Mouse (Mus musculus): ENCODE data around the gene Ap4b1.

The Ap4b1 gene

GRCm38 (mm10) chr3:103853804-103854203, 44.5 kb downstream of the Ap4b1 start:
- no peak for DNase-seq (ENCODE audit: low spot score in 2 of 2)

- DNase-seq (ENCODE audit: low spot score in 2 of 2) = no peak
Measured at GRCm38 (mm10) chr3:103857036-103857805, 47.9 kb downstream of the Ap4b1 start.

GRCm38 (mm10) chr3:103857977-103858563, 48.8 kb downstream of the Ap4b1 start:
- no peak for DNase-seq (ENCODE audit: low spot score in 2 of 2)

GRCm38 (mm10) chr3:103858881-103859801, 49.8 kb downstream of the Ap4b1 start, which contains the start of gene Ptpn22:
Gene Ptpn22 (plus strand): TSS chr3:103859795.
- no peak for DNase-seq (ENCODE audit: low spot score in 2 of 2)

- no peak for DNase-seq (ENCODE audit: low spot score in 2 of 2)
Measured at GRCm38 (mm10) chr3:103859851-103860391, 50.6 kb downstream of the Ap4b1 start.

GRCm38 (mm10) chr3:103862721-103863220, 53.5 kb downstream of the Ap4b1 start:
- DNase-seq (ENCODE audit: low spot score in 2 of 2) = no peak

GRCm38 (mm10) chr3:103864200-103864599, 54.9 kb downstream of the Ap4b1 start:
- DNase-seq (ENCODE audit: low spot score in 2 of 2) = no peak

- no peak for DNase-seq (ENCODE audit: low spot score in 2 of 2)
Measured at GRCm38 (mm10) chr3:103867424-103867971, 58.2 kb downstream of the Ap4b1 start.

GRCm38 (mm10) chr3:103868008-103868407, 58.7 kb downstream of the Ap4b1 start:
- DNase-seq (ENCODE audit: low spot score in 2 of 2) = no peak

All from right cerebral cortex, postnatal 36 days (tissue).